Mouse (Mus musculus): ENCODE results near the gene Il31ra.

DNA sequence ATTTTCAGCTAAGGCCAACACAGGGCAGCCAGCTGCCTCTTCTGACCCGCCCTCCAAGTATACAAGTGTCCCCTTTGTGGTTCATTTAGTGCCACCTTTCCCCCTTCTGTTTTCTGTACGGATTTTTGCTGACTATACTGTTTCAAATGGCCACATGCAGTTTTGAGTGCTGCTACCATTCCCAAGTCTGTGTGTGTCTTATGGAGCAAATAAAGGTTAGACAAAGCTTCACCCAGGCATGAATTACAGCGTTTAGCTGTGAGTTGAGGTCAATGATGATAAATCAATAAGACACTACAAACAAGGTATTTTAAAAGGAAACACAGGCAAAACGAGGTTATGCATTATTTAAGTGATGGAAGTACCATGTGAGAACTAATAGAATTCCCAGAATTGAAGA is 24.6 kb downstream of the Il31ra start:
- TF ChIP-seq POLR2A (IDR thresholded peaks at IDR 0.05; ENCODE audit: low read depth, low read length) (no peak), CTCF (IDR thresholded peaks at IDR 0.05; ENCODE audit: extremely low read depth, insufficient read length, insufficient replicate concordance, low read depth, low read length) (no peak)
